Mouse (Mus musculus) MEL (cell line): ENCODE data around the gene Gas7.

Experiments
- CHD1 ChIP-seq: IDR thresholded peaks from 2 replicates; pipeline ENCODE4 v1.6.1; 2012; ENCODE audit warnings: low read depth, mild to moderate bottlenecking, inconsistent platforms, low read length, improper control_type of control experiment
- CTCF ChIP-seq, 3 experiments: IDR thresholded peaks in 2 of 3; conservative IDR thresholded peaks in 1 of 3; 2 replicates each; pipeline ENCODE4 v1.5.1; 2011 to 2012; ENCODE audit warnings: low read length in 3 of 3, low read depth in 2 of 3, mild to moderate bottlenecking in 2 of 3, improper control_type of control experiment in 1 of 3, inconsistent platforms in 1 of 3, mixed read lengths in 1 of 3, moderate library complexity in 1 of 3; ENCODE audit not compliant: control insufficient read depth in 1 of 3, insufficient read depth in 1 of 3, poor library complexity in 1 of 3, severe bottlenecking in 1 of 3
- ETS1 ChIP-seq: IDR thresholded peaks from 2 replicates; pipeline ENCODE4 v1.6.1; 2012; ENCODE audit warnings: low read depth, mild to moderate bottlenecking, inconsistent platforms, low read length, improper control_type of control experiment, moderate library complexity
- JUND ChIP-seq: IDR thresholded peaks from 2 replicates; pipeline ENCODE4 v1.6.1; 2011; ENCODE audit warnings: low read depth, mild to moderate bottlenecking, improper control_type of control experiment, low read length
- MAX ChIP-seq: IDR thresholded peaks from 2 replicates; pipeline ENCODE4 v1.6.1; 2011; ENCODE audit warnings: low read length, improper control_type of control experiment
- RCOR1 ChIP-seq: IDR thresholded peaks from 2 replicates; pipeline ENCODE4 v1.6.1; 2012; ENCODE audit warnings: low read depth, mild to moderate bottlenecking, inconsistent platforms, low read length, improper control_type of control experiment
- SIN3A ChIP-seq: IDR thresholded peaks from 2 replicates; pipeline ENCODE4 v1.6.1; 2012; ENCODE audit warnings: low read length, improper control_type of control experiment, inconsistent platforms
- ZC3H11A ChIP-seq: IDR thresholded peaks from 2 replicates; pipeline ENCODE4 v1.6.1; 2012; ENCODE audit warnings: low read depth, mild to moderate bottlenecking, inconsistent platforms, low read length, improper control_type of control experiment

GRCm38 (mm10) chr11:67656366-67656765, 201.1 kb downstream of the Gas7 start:
- TF ChIP-seq SIN3A = no peak
- TF ChIP-seq RCOR1 = no peak
- TF ChIP-seq JUND = no peak
- no peak for TF ChIP-seq ETS1
- no peak for TF ChIP-seq CTCF (IDR thresholded peaks at IDR 0.05 in 2 of 3, conservative IDR thresholded peaks at IDR 0.05 in 1 of 3; ENCODE audit: control insufficient read depth in 1 of 3, insufficient read depth in 1 of 3, low read depth in 2 of 3, low read length in 3 of 3, poor library complexity in 1 of 3, severe bottlenecking in 1 of 3)
- TF ChIP-seq ZC3H11A = no peak
- TF ChIP-seq MAX = no peak
- TF ChIP-seq CHD1 = no peak
